Mouse (Mus musculus) olfactory bulb, adult 2 months (tissue): Measurements from ENCODE around the gene Sycp2.

Experiments
- CTCF ChIP-seq: fragments of 200-500 bp; IDR thresholded peaks from 2 replicates; pipeline ENCODE4 v1.5.1; 2012; ENCODE audit warnings: low read depth, mild to moderate bottlenecking, low read length, moderate library complexity; ENCODE audit not compliant: insufficient read depth
- POLR2A ChIP-seq: fragments of 200-500 bp; IDR thresholded peaks from 2 replicates; pipeline ENCODE4 v1.6.1; 2012; ENCODE audit warnings: mild to moderate bottlenecking, low read depth, low read length, moderate library complexity; ENCODE audit not compliant: insufficient read depth

- TF ChIP-seq CTCF (no peak), POLR2A (no peak)
Observed at GRCm38 (mm10) chr2:178337878-178338277, 69.6 kb downstream of the Sycp2 start.
